Mouse (Mus musculus) liver, adult (tissue): ENCODE results near the gene Galk2.

Source experiments
- GATA4 ChIP-seq: IDR thresholded peaks from 2 replicates; pipeline ENCODE4 v1.6.1; 2014; ENCODE audit warnings: mild to moderate bottlenecking, low read length; ENCODE audit not compliant: insufficient replicate concordance

Gene Galk2

GRCm38 (mm10) chr2:125922149-125922548 is 63.2 kb downstream of the Galk2 start:
- TF ChIP-seq GATA4, result no peak

DNA sequence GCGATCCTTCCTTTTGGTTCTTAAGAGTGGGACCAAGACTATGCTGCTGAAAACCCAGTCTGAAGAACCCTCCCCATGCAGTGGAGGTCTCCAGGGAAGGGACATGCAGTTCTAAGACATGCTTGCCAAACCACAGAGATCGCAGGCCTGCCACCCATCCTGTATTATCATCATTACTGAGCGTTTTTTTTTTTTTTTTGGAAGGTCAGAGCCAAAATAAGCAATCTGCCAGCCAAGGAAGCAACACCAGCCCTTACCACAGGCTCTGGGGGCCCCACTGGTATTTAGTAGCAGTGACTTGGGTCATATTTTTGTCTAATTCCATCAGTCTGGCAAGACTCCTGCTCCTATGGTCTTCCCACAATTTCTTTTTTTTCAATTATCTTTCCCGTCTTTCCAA is 64.0 kb downstream of the Galk2 start:
- TF ChIP-seq GATA4, result no peak

GRCm38 (mm10) chr2:125923346-125923745 is 64.4 kb downstream of the Galk2 start:
- no peak for TF ChIP-seq GATA4

- TF ChIP-seq GATA4, result no peak
Measured at GRCm38 (mm10) chr2:125924554-125924953, 65.6 kb downstream of the Galk2 start.

- no peak for TF ChIP-seq GATA4
Measured at GRCm38 (mm10) chr2:125925081-125925480, 66.2 kb downstream of the Galk2 start.

DNA sequence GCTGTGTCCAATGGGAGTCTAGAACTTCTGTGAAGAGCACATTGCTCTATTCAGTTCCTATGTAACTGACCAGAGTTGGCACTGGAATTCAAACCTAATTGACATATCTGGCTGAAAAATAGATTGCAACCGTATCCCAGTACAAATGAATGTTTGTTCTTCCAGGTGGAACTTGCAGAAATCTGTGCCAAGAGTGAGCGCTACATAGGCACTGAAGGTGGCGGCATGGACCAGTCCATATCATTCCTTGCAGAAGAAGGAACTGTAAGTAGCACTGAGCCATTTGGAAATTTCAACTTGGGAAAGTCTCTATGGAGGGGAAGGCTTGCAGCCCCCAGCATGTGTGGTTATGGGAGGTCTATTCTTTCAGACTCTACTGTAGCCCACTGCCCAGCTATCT is 70.5 kb downstream of the Galk2 start:
- TF ChIP-seq GATA4, result no peak

DNA sequence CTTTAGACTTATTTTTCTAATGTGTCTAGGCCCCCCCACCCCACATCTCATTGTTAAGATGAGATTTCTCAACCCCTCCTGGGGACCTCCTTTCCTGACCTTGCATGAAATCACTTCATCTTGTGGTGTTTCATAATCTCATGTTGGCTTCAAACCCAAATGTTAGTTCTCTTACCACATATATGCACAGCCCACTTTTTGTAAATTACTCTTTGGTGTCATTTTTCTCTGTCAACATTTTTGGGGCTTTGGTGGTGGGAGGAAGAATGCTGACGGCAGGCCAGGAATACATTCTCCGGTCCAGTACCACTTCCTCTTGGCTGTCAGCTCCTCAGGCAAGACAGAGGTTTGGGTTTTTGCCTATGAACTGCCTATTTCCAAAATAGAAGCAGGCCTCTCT is 71.0 kb downstream of the Galk2 start:
- TF ChIP-seq GATA4, result no peak

- no peak for TF ChIP-seq GATA4
Measured at GRCm38 (mm10) chr2:125931193-125931592, 72.3 kb downstream of the Galk2 start.

DNA sequence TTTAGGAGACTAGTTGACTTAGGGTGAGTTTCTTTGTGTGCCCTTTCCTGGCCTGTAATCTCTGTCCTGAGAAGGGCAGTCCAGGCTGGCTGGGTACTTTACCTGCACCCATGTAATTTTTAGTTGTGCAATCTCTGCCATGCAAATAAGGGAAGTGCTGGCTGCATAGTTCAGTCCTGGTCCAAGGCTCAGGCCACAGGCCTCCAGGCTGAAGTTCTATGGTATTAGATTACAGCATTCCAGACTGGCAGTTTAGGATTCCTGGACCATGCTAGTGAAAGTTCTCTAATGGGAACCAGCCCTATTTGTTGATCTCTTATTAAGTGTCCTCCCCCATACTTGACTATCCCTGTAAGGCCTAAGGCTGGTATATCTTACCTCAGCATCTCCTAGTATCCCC is 73.8 kb downstream of the Galk2 start:
- TF ChIP-seq GATA4, result no peak

DNA sequence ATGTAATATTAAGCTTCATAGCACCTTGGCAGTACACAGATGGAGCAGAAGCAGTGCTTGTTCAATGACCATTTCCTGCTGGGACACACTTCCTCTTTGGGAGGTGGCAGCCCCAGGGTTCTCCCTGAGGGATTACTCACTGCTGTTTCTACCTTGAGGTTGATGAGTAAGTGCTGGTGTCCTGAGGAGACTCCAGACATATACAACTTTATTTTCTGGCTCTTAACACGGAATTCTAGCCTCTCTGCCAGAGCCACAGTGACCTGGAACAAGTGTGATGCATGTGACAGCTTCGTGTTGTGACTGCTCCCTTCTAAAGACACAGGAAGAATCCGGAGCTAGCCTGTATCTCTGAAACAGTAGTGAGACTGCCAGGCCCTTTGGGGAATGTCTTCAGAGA is 75.1 kb downstream of the Galk2 start:
- TF ChIP-seq GATA4, result no peak

- no peak for TF ChIP-seq GATA4
Measured at GRCm38 (mm10) chr2:125936396-125936795, 77.5 kb downstream of the Galk2 start.

- no peak for TF ChIP-seq GATA4
Measured at GRCm38 (mm10) chr2:125938993-125939642, 80.2 kb downstream of the Galk2 start.

GRCm38 (mm10) chr2:125941111-125941785 is 82.3 kb downstream of the Galk2 start:
- TF ChIP-seq GATA4, result no peak

GRCm38 (mm10) chr2:125943301-125943700 is 84.4 kb downstream of the Galk2 start:
- no peak for TF ChIP-seq GATA4

DNA sequence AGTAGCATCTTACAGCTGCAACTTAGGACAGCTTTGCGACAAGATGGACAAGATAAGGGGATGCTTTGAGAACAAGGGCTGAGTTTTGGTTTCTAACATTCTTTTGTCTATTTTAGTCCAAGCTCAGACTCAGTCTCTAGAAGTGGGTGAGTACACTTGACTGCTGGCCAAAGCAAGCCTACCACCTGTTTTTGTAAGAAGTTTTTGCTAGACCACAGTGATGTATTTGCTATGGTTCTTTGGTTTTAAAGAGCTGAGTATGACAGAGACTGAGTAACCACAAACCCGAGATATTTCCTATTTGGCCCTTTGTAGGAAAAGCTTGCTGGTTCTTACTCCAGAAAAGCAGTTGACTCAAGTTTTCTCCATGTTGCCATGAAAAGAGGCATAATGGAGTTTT is 89.3 kb downstream of the Galk2 start:
- TF ChIP-seq GATA4, result no peak

DNA sequence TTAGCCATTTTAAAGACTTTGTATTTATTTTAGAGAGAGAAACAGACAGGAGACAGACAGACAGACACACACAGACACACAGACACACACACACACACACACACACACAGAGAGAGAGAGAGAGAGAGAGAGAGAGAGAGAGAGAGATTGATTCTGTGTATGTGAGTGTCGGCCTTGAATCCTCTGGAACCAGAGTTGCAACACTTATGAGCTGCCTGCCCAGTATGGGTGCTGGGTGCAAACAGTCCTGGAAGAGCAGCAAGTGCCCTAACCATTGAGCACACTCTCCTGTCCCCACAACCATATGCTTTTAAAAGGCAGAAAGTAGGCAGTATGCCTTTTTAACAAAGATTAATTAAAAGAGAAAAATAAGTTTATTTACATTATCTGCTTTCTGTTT is 109.9 kb downstream of the Galk2 start:
- no peak for TF ChIP-seq GATA4

DNA sequence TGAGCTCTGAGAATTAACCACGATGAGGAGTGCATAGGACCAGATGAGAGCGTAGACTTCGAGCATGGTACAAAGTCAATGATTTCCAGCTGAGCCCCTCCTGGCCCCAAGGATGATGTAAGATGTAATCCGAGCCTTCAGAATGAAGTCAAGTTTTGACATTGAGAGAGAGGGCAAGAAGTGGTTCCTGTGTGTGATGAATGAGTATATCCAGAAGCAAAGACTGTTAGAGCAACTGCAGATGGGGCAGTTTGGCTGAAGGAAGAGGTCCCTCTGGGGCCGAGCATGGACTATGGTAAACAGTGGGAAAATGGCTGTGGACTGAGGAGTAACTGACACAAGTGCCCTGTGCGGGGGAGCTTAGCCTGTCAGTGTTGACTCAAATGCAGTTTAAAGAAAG is 114.3 kb downstream of the Galk2 start:
- TF ChIP-seq GATA4, result no peak
